Mouse (Mus musculus) ES-Bruce4 (cell line): ENCODE measurements around the gene Abcb7.

Experiments used
- CTCF ChIP-seq: IDR thresholded peaks from one replicate; pipeline ENCODE4 v1.8.1; 2011; ENCODE audit warnings: low read depth, low read length
- POLR2A ChIP-seq: IDR thresholded peaks from one replicate; pipeline ENCODE4 v1.8.1; 2011; ENCODE audit warnings: low read length; ENCODE audit not compliant: insufficient read depth

GRCm38 (mm10) chrX:104413183-104413983 lies at the start of gene Abcb7:
- TF ChIP-seq POLR2A = no peak
- TF ChIP-seq CTCF = no peak
